Mouse (Mus musculus) CH12.LX (cell line): ENCODE results near the gene Ttc4. TPM values are rescaled to one million over a fixed set of nuclear protein-coding genes. Genes with fewer than 3 reads are reported as not detected.

Source experiments
- DNase-seq: peaks from one replicate; pipeline ENCODE4 v3.0.0-alpha.2; 2013; ENCODE audit errors: extremely low read depth
- H3K27ac ChIP-seq: 2 replicates; pipeline ENCODE4 v1.5.1; 2012; ENCODE audit warnings: low read depth, mild to moderate bottlenecking, control low read depth, moderate library complexity; ENCODE audit not compliant: insufficient read depth
- H3K27me3 ChIP-seq: replicated peaks from 2 replicates; pipeline ENCODE3; 2012; ENCODE audit warnings: inconsistent platforms
- H3K36me3 ChIP-seq, 2 experiments: replicated peaks in 1 of 2; 2 replicates each; pipeline versions ENCODE3 to v1.6.1; 2012; ENCODE audit warnings: inconsistent platforms in 1 of 2, low read length in 1 of 2, mild to moderate bottlenecking in 1 of 2, mixed read lengths in 1 of 2, moderate library complexity in 1 of 2; ENCODE audit not compliant: control insufficient read depth in 1 of 2, insufficient read depth in 1 of 2
- H3K4me1 ChIP-seq, 2 experiments: 2 replicates each; pipeline ENCODE4 v1.6.1; 2012; ENCODE audit warnings: inconsistent platforms in 1 of 2, moderate library complexity in 1 of 2; ENCODE audit not compliant: insufficient read depth in 2 of 2, control insufficient read depth in 1 of 2
- H3K4me2 ChIP-seq: 2 replicates; pipeline ENCODE4 v1.6.1; 2012; ENCODE audit warnings: low read depth, mild to moderate bottlenecking, control low read depth; ENCODE audit not compliant: poor library complexity, insufficient read depth, severe bottlenecking
- H3K4me3 ChIP-seq, 3 experiments: fragments of 150-350 bp in 1 of 3; sonication (generic) in 1 of 3; replicated peaks in 1 of 3; 2 replicates each; pipeline versions ENCODE3 to v1.5.1; 2011 to 2012; ENCODE audit warnings: low read depth in 2 of 3, low read length in 2 of 3, mild to moderate bottlenecking in 2 of 3, moderate library complexity in 2 of 3, control low read depth in 1 of 3, improper control_type of control experiment in 1 of 3, inconsistent platforms in 1 of 3, mixed read lengths in 1 of 3; ENCODE audit not compliant: poor library complexity in 1 of 3
- H3K79me2 ChIP-seq: replicated peaks from 2 replicates; pipeline ENCODE4 v1.6.1; 2012; ENCODE audit warnings: mild to moderate bottlenecking, moderate library complexity; ENCODE audit not compliant: control insufficient read depth, poor library complexity, insufficient read depth, severe bottlenecking; ENCODE audit errors: extremely low read depth
- H3K9ac ChIP-seq: 2 replicates; pipeline ENCODE4 v1.6.1; 2012; ENCODE audit warnings: low read depth, mild to moderate bottlenecking, control low read depth, moderate library complexity; ENCODE audit not compliant: insufficient read depth
- H3K9me3 ChIP-seq: replicated peaks from 2 replicates; pipeline ENCODE3; 2012; ENCODE audit warnings: low read length, inconsistent platforms, mixed read lengths
- CHD2 ChIP-seq: IDR thresholded peaks from 2 replicates; pipeline ENCODE4 v1.6.1; 2011; ENCODE audit warnings: low read length, improper control_type of control experiment
- CTCF ChIP-seq, 2 experiments: IDR thresholded peaks in 1 of 2; conservative IDR thresholded peaks in 1 of 2; 2 replicates each; pipeline ENCODE4 v1.5.1; 2011 to 2012; ENCODE audit warnings: low read depth in 2 of 2, low read length in 2 of 2, improper control_type of control experiment in 1 of 2, inconsistent platforms in 1 of 2, mild to moderate bottlenecking in 1 of 2, moderate library complexity in 1 of 2
- ELF1 ChIP-seq: IDR thresholded peaks from 2 replicates; pipeline ENCODE4 v1.6.1; 2014; ENCODE audit warnings: low read depth, mild to moderate bottlenecking, inconsistent platforms, low read length, improper control_type of control experiment
- ETS1 ChIP-seq: conservative IDR thresholded peaks from 2 replicates; pipeline ENCODE4 v1.6.1; 2012; ENCODE audit warnings: low read depth, mild to moderate bottlenecking, inconsistent platforms, low read length, improper control_type of control experiment, moderate library complexity
- HCFC1 ChIP-seq: IDR thresholded peaks from 2 replicates; pipeline ENCODE4 v1.6.1; 2012; ENCODE audit warnings: low read depth, mild to moderate bottlenecking, inconsistent platforms, low read length, improper control_type of control experiment
- IRF4 ChIP-seq: IDR thresholded peaks from 2 replicates; pipeline ENCODE4 v1.6.1; 2014; ENCODE audit warnings: low read depth, mild to moderate bottlenecking, inconsistent platforms, low read length, improper control_type of control experiment
- MAFK ChIP-seq: IDR thresholded peaks from 2 replicates; pipeline ENCODE4 v1.6.1; 2011; ENCODE audit warnings: low read length, improper control_type of control experiment; ENCODE audit not compliant: insufficient replicate concordance
- MAX ChIP-seq: IDR thresholded peaks from 2 replicates; pipeline ENCODE4 v1.6.1; 2011; ENCODE audit warnings: low read length, improper control_type of control experiment
- MAZ ChIP-seq: IDR thresholded peaks from 2 replicates; pipeline ENCODE4 v1.6.1; 2012; ENCODE audit warnings: low read depth, mild to moderate bottlenecking, inconsistent platforms, low read length, improper control_type of control experiment, moderate library complexity
- MEF2A ChIP-seq: IDR thresholded peaks from 2 replicates; pipeline ENCODE4 v1.6.1; 2014; ENCODE audit warnings: low read depth, mild to moderate bottlenecking, inconsistent platforms, low read length, improper control_type of control experiment, borderline replicate concordance
- POLR2A ChIP-seq: IDR thresholded peaks from 2 replicates; pipeline ENCODE4 v1.6.1; 2011; ENCODE audit warnings: low read depth, mild to moderate bottlenecking, improper control_type of control experiment, low read length
- POLR2AphosphoS2 ChIP-seq: IDR thresholded peaks from 2 replicates; pipeline ENCODE4 v1.6.1; 2011; ENCODE audit warnings: low read depth, low read length, improper control_type of control experiment
- RAD21 ChIP-seq: IDR thresholded peaks from 2 replicates; pipeline ENCODE4 v1.6.1; 2011; ENCODE audit warnings: low read depth, mild to moderate bottlenecking, low read length, improper control_type of control experiment, moderate library complexity
- RCOR1 ChIP-seq: conservative IDR thresholded peaks from 2 replicates; pipeline ENCODE4 v1.6.1; 2012; ENCODE audit warnings: low read depth, mild to moderate bottlenecking, inconsistent platforms, low read length, improper control_type of control experiment
- SIN3A ChIP-seq: IDR thresholded peaks from 2 replicates; pipeline ENCODE4 v1.6.1; 2012; ENCODE audit warnings: low read length, improper control_type of control experiment, inconsistent platforms
- SMC3 ChIP-seq: IDR thresholded peaks from 2 replicates; pipeline ENCODE4 v1.6.1; 2011; ENCODE audit warnings: low read depth, low read length, improper control_type of control experiment
- TCF12 ChIP-seq: IDR thresholded peaks from 2 replicates; pipeline ENCODE4 v1.6.1; 2014; ENCODE audit warnings: low read depth, mild to moderate bottlenecking, inconsistent platforms, low read length, improper control_type of control experiment
- ZC3H11A ChIP-seq: IDR thresholded peaks from 2 replicates; pipeline ENCODE4 v1.6.1; 2012; ENCODE audit warnings: low read depth, mild to moderate bottlenecking, inconsistent platforms, low read length, improper control_type of control experiment
- dilution Hi-C: fragments of 300-500 bp; cut with MboI; formaldehyde crosslinking; loops from 2 replicates; pipeline ENCODE4 v1.14.3; 2020; ENCODE audit warnings: low sequenced_read_pairs; ENCODE audit not compliant: extremely low pct_unique_long_range_greater_than_20kb, extremely low pct_ligation_motif_present
- in situ Hi-C: fragments of 300-500 bp; cut with MboI; formaldehyde crosslinking; loops from 3 replicates; pipeline ENCODE4 v1.14.3; 2019; ENCODE audit warnings: low sequenced_read_pairs, low pct_ligation_motif_present, low pct_unique_long_range_greater_than_20kb, mixed read lengths
- polyA plus RNA-seq: library from polyadenylated mRNA; unstranded; fragments of >175 nt; gene quantifications from 2 replicates; pipeline ENCODE4 v1.2.1, GENCODE M21; 2012; ENCODE audit warnings: low read depth; ENCODE audit not compliant: insufficient read length
- total RNA-seq, 2 experiments: library from RNA; depleted of rRNA; stranded (reverse); fragments of 300-350 nt in 1 of 2; fragments of >200 nt in 1 of 2; gene quantifications; 2 replicates each; pipeline ENCODE4 v1.2.3; 2012 to 2014

The Ttc4 gene
- total and polyA plus RNA-seq, 3 experiments = 47.8 to 61.8 (median 50.2) TPM

DNA sequence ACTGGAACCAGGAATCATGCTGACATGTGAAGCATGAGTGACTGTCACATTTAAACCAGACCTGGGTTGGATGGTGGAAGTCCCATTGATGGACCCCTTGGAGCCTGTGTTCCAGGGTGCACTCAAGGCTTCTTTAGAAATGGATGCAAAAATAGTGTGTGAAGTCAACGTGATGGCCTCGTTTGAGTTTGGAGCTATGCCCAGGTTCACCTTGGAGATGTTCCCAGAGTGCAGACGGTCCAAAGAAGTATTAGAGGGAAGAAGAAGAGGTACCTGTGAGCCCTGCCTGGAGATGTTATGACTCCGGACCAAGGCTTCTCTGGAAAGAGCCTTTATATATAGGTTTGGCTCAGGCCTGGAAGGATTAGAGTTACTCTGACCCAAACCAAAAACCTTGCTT is 41.9 kb upstream of the Ttc4 start:
- no peak for DNase-seq
- H3K4me2 ChIP-seq = no peak overlapping the region
- in situ Hi-C loops = no loop called here
- TF ChIP-seq SIN3A (no peak), ETS1 (no peak), CHD2 (no peak), POLR2AphosphoS2 (no peak), RCOR1 (no peak), HCFC1 (no peak)
- TF ChIP-seq, all 38 proteins: peak for 0
- dilution Hi-C loops = no loop called here
- Histone ChIP-seq H3K9ac (no peak overlapping the region), H3K4me3 (no peak overlapping the region), H3K27me3 (peaks cover 14% of the 10 kb centered on the region), H3K79me2 (no peaks in the 10 kb centered on the region), H3K36me3 (no peaks in the 10 kb centered on the region), H3K9me3 (no peaks in the 10 kb centered on the region), H3K4me1 (peaks cover 0 to 17% of the 10 kb centered on the region in 2 experiments; a peak in 2 of 4 replicates), H3K27ac (no peak overlapping the region)

DNA sequence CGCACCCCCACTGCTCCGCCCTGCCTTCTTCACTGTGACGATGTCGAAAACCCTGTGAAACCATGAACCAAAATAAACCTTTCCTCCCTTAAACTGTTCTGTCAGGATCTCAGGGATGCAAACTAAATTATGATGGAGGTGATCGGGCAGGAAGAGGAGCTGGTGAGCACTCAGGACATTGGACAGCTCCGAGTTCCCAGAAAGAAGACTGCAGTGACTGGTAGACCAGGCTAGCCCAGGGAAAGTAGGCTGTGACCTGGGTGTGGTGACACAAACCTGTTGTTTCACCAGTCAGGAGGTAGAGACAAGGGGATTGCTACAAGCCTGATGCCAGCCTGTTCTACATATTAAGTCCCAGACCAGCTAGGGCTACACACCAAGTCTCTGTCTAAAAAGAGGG is 34.9 kb upstream of the Ttc4 start:
- dilution Hi-C loops (no loop called here), in situ Hi-C loops (no loop called here)
- Histone ChIP-seq H3K9me3 (no peaks in the 10 kb centered on the region), H3K9ac (no peak overlapping the region), H3K27ac (no peak overlapping the region), H3K79me2 (no peaks in the 10 kb centered on the region), H3K4me2 (no peak overlapping the region), H3K4me3 (no peak overlapping the region), H3K4me1 (peaks cover 0 to 5% of the 10 kb centered on the region in 2 experiments; a peak in 2 of 4 replicates), H3K36me3 (no peaks in the 10 kb centered on the region), H3K27me3 (peaks cover 54% of the 10 kb centered on the region)
- DNase-seq = no peak
- no peak for TF ChIP-seq POLR2A

DNA sequence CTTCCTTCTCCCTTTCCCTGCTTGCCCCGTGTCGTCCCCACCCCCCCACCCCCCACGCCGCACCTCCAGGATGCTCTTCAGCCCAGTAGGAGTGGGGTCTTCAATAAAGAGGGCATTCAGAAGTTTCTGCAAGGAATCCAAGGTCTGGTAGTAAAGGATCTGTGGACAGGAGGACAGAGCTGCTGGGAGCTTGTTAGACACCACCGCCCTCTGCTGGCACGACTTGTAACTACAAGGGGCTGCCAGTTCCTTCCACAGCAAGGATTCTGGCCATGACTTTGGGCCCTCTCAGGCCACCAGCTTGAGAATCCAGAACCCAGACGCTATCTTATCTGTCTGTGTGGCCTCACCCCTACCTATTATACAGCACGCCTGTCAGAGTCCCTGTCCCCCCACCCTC is 29.7 kb upstream of the Ttc4 start:
- no peak overlapping the region for H3K9ac ChIP-seq
- H3K27me3 ChIP-seq = peaks cover 74% of the 10 kb centered on the region
- in situ Hi-C loops (loop anchor here (5.0 kb wide), 1 partner anchor 81 kb away; no protein-coding TSS in a partner anchor), dilution Hi-C loops (no loop called here)
- no peak overlapping the region for H3K27ac ChIP-seq
- no peaks in the 10 kb centered on the region for H3K79me2 ChIP-seq
- H3K9me3 ChIP-seq = no peaks in the 10 kb centered on the region
- H3K4me3 ChIP-seq = no peak overlapping the region
- no peaks in the 10 kb centered on the region for H3K4me1 ChIP-seq
- peak; percentile 39; the same call in 1 of the 2 replicates for TF ChIP-seq ELF1
- TF ChIP-seq RAD21 = peak; percentile 96
- no peak for TF ChIP-seq MAFK
- peak; percentile 97 for TF ChIP-seq CTCF (conservative IDR thresholded peaks at IDR 0.05 in 1 of 2, IDR thresholded peaks at IDR 0.05 in 1 of 2; ENCODE audit: low read depth in 2 of 2, low read length in 2 of 2)
- 0 out of 2 replicates have a peak, but pooled peaks have one; percentile 9 for TF ChIP-seq IRF4
- TF ChIP-seq MEF2A = no peak
- TF ChIP-seq ZC3H11A = peak; percentile 81
- TF ChIP-seq SMC3 = peak; percentile 94
- 0 out of 2 replicates have a peak, but pooled peaks have one; percentile 34 for TF ChIP-seq TCF12
- 0 out of 2 replicates have a peak, but pooled peaks have one; percentile 29 for TF ChIP-seq MAZ
- 0 out of 2 replicates have a peak, but pooled peaks have one; percentile 45 for TF ChIP-seq MAX
- DNase-seq = peak; percentile 69
- no peaks in the 10 kb centered on the region for H3K36me3 ChIP-seq
- peak overlapping the region; percentile 54; the same call in 1 of the 2 replicates for H3K4me2 ChIP-seq
